10 mouse cellular contexts compared by ENCODE assay signal in the genomic region with DNA sequence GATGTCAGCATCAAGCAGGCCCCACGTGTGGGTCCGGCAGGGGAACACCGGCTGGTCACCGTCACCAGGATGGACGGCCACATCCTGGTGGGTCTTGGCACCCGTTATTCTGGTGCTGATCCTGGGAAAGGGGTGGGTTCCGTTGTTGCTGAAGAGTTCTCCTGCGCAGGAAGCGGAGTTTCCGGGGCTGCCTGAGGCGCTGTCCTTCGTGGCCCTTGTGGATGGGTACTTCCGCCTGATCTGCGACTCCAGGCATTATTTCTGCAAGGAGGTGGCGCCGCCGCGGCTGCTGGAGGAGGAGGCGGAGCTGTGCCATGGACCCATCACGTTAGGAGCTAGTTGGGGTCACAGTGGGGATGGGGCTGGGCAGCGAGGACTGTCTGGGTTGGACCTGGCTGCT. TPM values are rescaled to one million over a fixed set of nuclear protein-coding genes. Genes with fewer than 3 reads are reported as not detected.
DNase-seq lines count a peak whose midpoint lies in the region; ATAC-seq and TF ChIP-seq lines count a peak whose summit lies in the region.
"Had no signal": no experiment of that assay in that cellular context is flagged by ENCODE, and none has a peak within 500 bp of the region (broad histone marks: within the 10 kb centered on the region; RNA-seq: fewer than 3 reads in every experiment).

No protein-coding gene starts in this region.

- H3K4me1 ChIP-seq in heart, embryonic 13.5 days: peaks cover 40% of the 10 kb centered on the region
- H3K4me1 ChIP-seq in ES-E14 (ENCODE audit: control insufficient read depth in 2 of 2, insufficient read depth in 2 of 2, low read length in 2 of 2, poor library complexity in 1 of 2): peaks cover 2 to 31% of the 10 kb centered on the region in 2 experiments; a peak in 2 of 4 replicates
- H3K4me1 ChIP-seq in embryonic facial prominence, embryonic 11.5 days (ENCODE audit: control insufficient read depth, insufficient read depth, low read length): peaks cover 3% of the 10 kb centered on the region
- H3K4me1 ChIP-seq in limb, embryonic 12.5 days (replicated peaks): peaks cover 20% of the 10 kb centered on the region

- H3K4me3 ChIP-seq in heart, embryonic 13.5 days: no peak overlapping the region
- H3K4me3 ChIP-seq in ES-E14 (ENCODE audit: insufficient read depth in 1 of 2, low read depth in 1 of 2, low read length in 2 of 2, poor library complexity in 1 of 2, severe bottlenecking in 1 of 2): peak overlapping the region; percentile 26 to 38; a peak in 1 of 4 replicates
- H3K4me3 ChIP-seq in embryonic facial prominence, embryonic 11.5 days (ENCODE audit: low read depth, low read length): no peak overlapping the region
- H3K4me3 ChIP-seq in limb, embryonic 12.5 days (replicated peaks): no peak overlapping the region
- H3K4me3 ChIP-seq: erythroblast, embryonic 14.5 days had no signal

- in situ Hi-C loops in ES-E14 (cut with MboI; ENCODE audit: low sequenced_read_pairs in 2 of 2, unreplicated experiment in 2 of 2): no loop called here

- 15% methylated on average over 21 of the region's 21 CpGs for WGBS in heart, embryonic 13.5 days
- WGBS in embryonic facial prominence, embryonic 11.5 days: 2% methylated on average over 21 of the region's 21 CpGs
- WGBS in limb, embryonic 12.5 days: 5% methylated on average over 21 of the region's 21 CpGs

- intact Hi-C loops in left cerebral cortex, postnatal 36 days (cut with DNase I): no loop called here

- H3K27me3 ChIP-seq in heart, embryonic 13.5 days (replicated peaks): peaks cover 82% of the 10 kb centered on the region
- peaks cover 82% of the 10 kb centered on the region for H3K27me3 ChIP-seq in embryonic facial prominence, embryonic 11.5 days (ENCODE audit: control insufficient read depth, insufficient read depth, low read length)
- H3K27me3 ChIP-seq in limb, embryonic 12.5 days: peaks cover 99% of the 10 kb centered on the region

- no peaks in the 10 kb centered on the region for H3K9me3 ChIP-seq in heart, embryonic 13.5 days
- H3K9me3 ChIP-seq in ES-E14 (ENCODE audit: control insufficient read depth, insufficient read depth, low read depth, low read length): no peaks in the 10 kb centered on the region
- no peaks in the 10 kb centered on the region for H3K9me3 ChIP-seq in embryonic facial prominence, embryonic 11.5 days (replicated peaks; ENCODE audit: control insufficient read depth, low read length)
- H3K9me3 ChIP-seq in limb, embryonic 12.5 days: no peaks in the 10 kb centered on the region

- ATAC-seq in heart, embryonic 13.5 days (ENCODE audit: extremely low read depth, insufficient number of reproducible peaks, low FRiP score, low TSS enrichment): no peak
- no peak for ATAC-seq in embryonic facial prominence, embryonic 11.5 days (replicated peaks; ENCODE audit: insufficient number of reproducible peaks, low FRiP score, low TSS enrichment, low read depth)
- no peak for ATAC-seq in limb, embryonic 12.5 days (ENCODE audit: insufficient number of reproducible peaks, insufficient read depth, low FRiP score, low TSS enrichment, low read depth)

- 0 out of 2 replicates have a peak overlapping the region, but pooled peaks have one; percentile 72 for H3K4me2 ChIP-seq in heart, embryonic 13.5 days
- peak overlapping the region; percentile 10; the same call in 1 of the 2 replicates for H3K4me2 ChIP-seq in embryonic facial prominence, embryonic 11.5 days (ENCODE audit: low read depth, low read length)
- 0 out of 2 replicates have a peak overlapping the region, but pooled peaks have one; percentile 2 for H3K4me2 ChIP-seq in limb, embryonic 12.5 days

- H3K9ac ChIP-seq in heart, embryonic 13.5 days: no peak overlapping the region
- peak overlapping the region; percentile 23; the same call in 1 of the 2 replicates for H3K9ac ChIP-seq in ES-E14 (ENCODE audit: insufficient read depth, low read depth, low read length, poor library complexity, severe bottlenecking)
- H3K9ac ChIP-seq in embryonic facial prominence, embryonic 11.5 days (replicated peaks; ENCODE audit: low read length): no peak overlapping the region
- no peak overlapping the region for H3K9ac ChIP-seq in limb, embryonic 12.5 days (replicated peaks)

- no peak overlapping the region for H3K27ac ChIP-seq in heart, embryonic 13.5 days (replicated peaks)
- H3K27ac ChIP-seq in ES-E14 (ENCODE audit: insufficient read depth, low read depth, low read length, poor library complexity, severe bottlenecking): no peak overlapping the region
- no peak overlapping the region for H3K27ac ChIP-seq in embryonic facial prominence, embryonic 11.5 days (replicated peaks; ENCODE audit: low read depth, low read length)
- no peak overlapping the region for H3K27ac ChIP-seq in limb, embryonic 12.5 days

- peaks cover 5% of the 10 kb centered on the region; the same call in 1 of the 2 replicates for H3K36me3 ChIP-seq in heart, embryonic 13.5 days
- peaks cover 12% of the 10 kb centered on the region for H3K36me3 ChIP-seq in ES-E14 (ENCODE audit: control insufficient read depth, insufficient read depth, low read length, poor library complexity, severe bottlenecking)
- H3K36me3 ChIP-seq in embryonic facial prominence, embryonic 11.5 days (replicated peaks; ENCODE audit: control insufficient read depth, insufficient read depth, low read depth, low read length): no peaks in the 10 kb centered on the region
- H3K36me3 ChIP-seq in limb, embryonic 12.5 days: no peaks in the 10 kb centered on the region

- DNase-seq in heart, postnatal 4 days: no peak
- DNase-seq in ES-E14 (ENCODE audit: low read depth, low spot score): no peak
- DNase-seq in embryonic facial prominence, embryonic 11.5 days (ENCODE audit: low spot score): no peak
- DNase-seq in left cerebral cortex, postnatal 36 days (ENCODE audit: low spot score in 2 of 2): no peak
- DNase-seq in layer of hippocampus, adult 11-12 months (ENCODE audit: low spot score): no peak
- DNase-seq in right cerebral cortex, postnatal 4 days: no peak
- DNase-seq: left cerebral cortex, postnatal 4 days had no signal

TF ChIP-seq in ES-E14, 5 proteins besides CTCF, POLR2A, EP300 and RAD21:
- TF ChIP-seq MAFK (IDR thresholded peaks at IDR 0.05; ENCODE audit: insufficient read depth, low read depth, low read length): no peak
- TF ChIP-seq CHD2 (IDR thresholded peaks at IDR 0.05; ENCODE audit: low read depth, low read length): no peak
- no peak for TF ChIP-seq ZNF384 (IDR thresholded peaks at IDR 0.05; ENCODE audit: low read depth, low read length)
- no peak for TF ChIP-seq ZC3H11A (IDR thresholded peaks at IDR 0.05; ENCODE audit: borderline replicate concordance, low read depth, low read length)
- TF ChIP-seq HCFC1 (IDR thresholded peaks at IDR 0.05; ENCODE audit: borderline replicate concordance, insufficient read depth, low read length): no peak

RNA-seq across cellular contexts. Expression of a gene that starts 4.4 kb away (rescaled TPM):
- 7.6 and 7.7 TPM in 2 replicates for polyA plus RNA-seq in heart, embryonic 13.5 days (2015; fragmentation: Nextera tagmentation; extraction: Ambion mirVana)
- total RNA-seq in heart, postnatal 4 days (2021): 10 to 100 TPM; 15.8 TPM
- 19.0 and 27.3 TPM in 2 replicates for total RNA-seq in ES-E14 (2012; rRNA removed)
- 1.2 and 1.9 TPM in 2 replicates for polyA plus RNA-seq in embryonic facial prominence, embryonic 11.5 days (2014; fragmentation: Nextera tagmentation; extraction: Ambion mirVana)
- polyA plus RNA-seq in limb, embryonic 12.5 days (2016; fragmentation: Nextera tagmentation; extraction: Ambion mirVana): 3.8 and 4.4 TPM in 2 replicates
- 1 to 10 TPM; 4.0 to 5.5 TPM for total RNA-seq in left cerebral cortex, postnatal 36 days (2021)

RNA-seq across cellular contexts. Expression of a gene that starts 8.5 kb away (rescaled TPM):
- polyA plus RNA-seq in heart, embryonic 13.5 days (2015; fragmentation: Nextera tagmentation; extraction: Ambion mirVana): 1.5 and 2.1 TPM in 2 replicates
- total RNA-seq in heart, postnatal 4 days (2021): 1 to 10 TPM; 6.6 to 6.9 TPM
- total RNA-seq in ES-E14 (2012; rRNA removed): 3.0 and 5.1 TPM in 2 replicates
- polyA plus RNA-seq in embryonic facial prominence, embryonic 11.5 days (2014; fragmentation: Nextera tagmentation; extraction: Ambion mirVana): 0.42 TPM in 1 of 2 replicates, not detected in the other
- polyA plus RNA-seq in limb, embryonic 12.5 days (2016; fragmentation: Nextera tagmentation; extraction: Ambion mirVana): 0.54 and 0.64 TPM in 2 replicates
- 1 to 10 TPM in 1 of 2 experiments, under 1 TPM in 1; 0.59 to 1.9 TPM for total RNA-seq in left cerebral cortex, postnatal 36 days (2021)

RNA-seq across cellular contexts. Expression of a gene that starts 8.9 kb away (rescaled TPM):
- polyA plus RNA-seq in heart, embryonic 13.5 days (2015; fragmentation: Nextera tagmentation; extraction: Ambion mirVana): 0.39 and 0.40 TPM in 2 replicates
- 1 to 10 TPM; 1.3 to 1.4 TPM for total RNA-seq in heart, postnatal 4 days (2021)
- total RNA-seq in ES-E14 (2012; rRNA removed): 3.0 and 9.1 TPM in 2 replicates
- polyA plus RNA-seq in embryonic facial prominence, embryonic 11.5 days (2014; fragmentation: Nextera tagmentation; extraction: Ambion mirVana): 1.2 and 1.7 TPM in 2 replicates
- polyA plus RNA-seq in limb, embryonic 12.5 days (2016; fragmentation: Nextera tagmentation; extraction: Ambion mirVana): 0.60 and 0.86 TPM in 2 replicates
- total RNA-seq in left cerebral cortex, postnatal 36 days (2021): 100 to 1,000 TPM; 278 to 328 TPM

RNA-seq across cellular contexts. Expression of a gene that starts 21.1 kb away (rescaled TPM):
- 2.8 and 3.3 TPM in 2 replicates for polyA plus RNA-seq in heart, embryonic 13.5 days (2015; fragmentation: Nextera tagmentation; extraction: Ambion mirVana)
- 1 to 10 TPM; 7.5 to 7.6 TPM for total RNA-seq in heart, postnatal 4 days (2021)
- 1.1 and 1.3 TPM in 2 replicates for total RNA-seq in ES-E14 (2012; rRNA removed)
- 0.47 and 0.58 TPM in 2 replicates for polyA plus RNA-seq in embryonic facial prominence, embryonic 11.5 days (2014; fragmentation: Nextera tagmentation; extraction: Ambion mirVana)
- 0.70 and 1.1 TPM in 2 replicates for polyA plus RNA-seq in limb, embryonic 12.5 days (2016; fragmentation: Nextera tagmentation; extraction: Ambion mirVana)
- total RNA-seq in left cerebral cortex, postnatal 36 days (2021): under 1 TPM; 0.52 to 0.75 TPM

RNA-seq across cellular contexts. Expression of a gene that starts 45.0 kb away (rescaled TPM):
- 1.7 and 2.3 TPM in 2 replicates for polyA plus RNA-seq in heart, embryonic 13.5 days (2015; fragmentation: Nextera tagmentation; extraction: Ambion mirVana)
- total RNA-seq in heart, postnatal 4 days (2021): 1 to 10 TPM; 1.6 to 2.4 TPM
- 21.9 and 45.1 TPM in 2 replicates for total RNA-seq in ES-E14 (2012; rRNA removed)
- 3.8 and 5.0 TPM in 2 replicates for polyA plus RNA-seq in embryonic facial prominence, embryonic 11.5 days (2014; fragmentation: Nextera tagmentation; extraction: Ambion mirVana)
- polyA plus RNA-seq in limb, embryonic 12.5 days (2016; fragmentation: Nextera tagmentation; extraction: Ambion mirVana): 5.5 and 6.0 TPM in 2 replicates
- total RNA-seq in left cerebral cortex, postnatal 36 days (2021): 100 to 1,000 TPM; 156 to 193 TPM

Comparison
In these comparisons a context has a peak if more than half of its experiments do, and no peak if none do; other contexts are left out.
1. H3K4me2 ChIP-seq: peak in every context shown above with its lines; median percentile 72 in heart, embryonic 13.5 days; 10 in embryonic facial prominence, embryonic 11.5 days; 2 in limb, embryonic 12.5 days.
2. H3K4me3 ChIP-seq: peak in ES-E14 (2 of 2); none in heart, embryonic 13.5 days (single experiment), embryonic facial prominence, embryonic 11.5 days (single experiment) and limb, embryonic 12.5 days (single experiment).
3. RNA of a gene that starts 8.9 kb away (total RNA-seq): 278 to 328 TPM in left cerebral cortex, postnatal 36 days; 3.0 to 9.1 TPM in ES-E14 and 1.3 to 1.4 TPM in heart, postnatal 4 days; every median in the first group is over 10 times any median in the second.